In genomic region chr15:28187472-28188360, GRCm38 (mm10) we compare ENCODE assay signal across 8 mouse cellular contexts. TPM values are rescaled to one million over a fixed set of nuclear protein-coding genes. Genes with fewer than 3 reads are reported as not detected.
DNase-seq lines count a peak whose midpoint lies in the region; ATAC-seq lines count a peak whose summit lies in the region.

No protein-coding gene starts in this region.

- intact Hi-C loops in heart, postnatal 36 days (cut with DNase I), result no loop called here

- DNase-seq in ES-CJ7 (ENCODE audit: low read depth, low spot score), result peak; percentile 74
- DNase-seq in cerebellum, adult 11 months, result peak; percentile 43
- DNase-seq in heart, postnatal 36 days, result peak; percentile 62 to 80
- DNase-seq in layer of hippocampus, adult 18-20 months (ENCODE audit: low spot score in 2 of 2), result peak; percentile 46 to 80
- peak; percentile 53 for DNase-seq in lung, postnatal 25 days (ENCODE audit: low spot score)
- peak; percentile 70 for DNase-seq in retina, postnatal 1 day
- peak; percentile 9 to 60 for DNase-seq in urinary bladder, adult 18-20 months (ENCODE audit: low spot score in 2 of 2)

- H3K27ac ChIP-seq in forebrain, embryonic 16.5 days (ENCODE audit: low read length), result no peak overlapping the region

- no peak overlapping the region for H3K9ac ChIP-seq in forebrain, embryonic 16.5 days (replicated peaks; ENCODE audit: low read depth, low read length)

- no peaks in the 10 kb centered on the region for H3K9me3 ChIP-seq in forebrain, embryonic 16.5 days (ENCODE audit: control insufficient read depth, low read length)

- no peak overlapping the region for H3K4me3 ChIP-seq in forebrain, embryonic 16.5 days (replicated peaks; ENCODE audit: low read length)

- ATAC-seq in forebrain, embryonic 16.5 days, result peak; percentile 88

- H3K27me3 ChIP-seq in forebrain, embryonic 16.5 days (replicated peaks; ENCODE audit: control insufficient read depth, insufficient read depth, low read length), result peaks cover 6% of the 10 kb centered on the region; the same call in 1 of the 2 replicates

- H3K36me3 ChIP-seq in forebrain, embryonic 16.5 days (ENCODE audit: control insufficient read depth, insufficient read depth), result no peaks in the 10 kb centered on the region

- peak overlapping the region; percentile 37 for H3K4me2 ChIP-seq in forebrain, embryonic 16.5 days (ENCODE audit: low read length)

- H3K4me1 ChIP-seq in forebrain, embryonic 16.5 days (replicated peaks; ENCODE audit: control insufficient read depth, insufficient read depth, low read length), result 0 out of 2 replicates have a peak, but pooled peaks cover 3% of the 10 kb centered on the region

- WGBS in forebrain, embryonic 16.5 days, result 25% methylated on average over 22 of the region's 22 CpGs

RNA-seq across cellular contexts. Expression of gene Dnah5, which starts 15.8 kb away (rescaled TPM):
- 0.19 and 0.23 TPM in 2 replicates for polyA plus RNA-seq in forebrain, embryonic 16.5 days (2015; fragmentation: Nextera tagmentation; extraction: Ambion mirVana)
- under 1 TPM in 1 of 2 experiments, not detected in 1; 0.03 TPM for total RNA-seq in heart, postnatal 36 days (2021)
- total RNA-seq in layer of hippocampus, adult 18-20 months (2021), result 1 to 10 TPM; 3.4 to 3.8 TPM

Comparison
In these comparisons a context has a peak if more than half of its experiments do, and no peak if none do; other contexts are left out.
1. RNA of gene Dnah5, which starts 15.8 kb away (total RNA-seq): 3.4 to 3.8 TPM in layer of hippocampus, adult 18-20 months; 0.03 TPM in heart, postnatal 36 days; every median in the first group is over 4 times any median in the second.
2. Peak in every context shown above with its lines, with median percentiles within 50 percentile points of each other: DNase-seq.